Mouse (Mus musculus): Measurements from ENCODE around the gene Mapk9.
A peak's percentile ranks its signal among the peaks of the same experiment; 100 is the strongest.

Gene Mapk9

DNA sequence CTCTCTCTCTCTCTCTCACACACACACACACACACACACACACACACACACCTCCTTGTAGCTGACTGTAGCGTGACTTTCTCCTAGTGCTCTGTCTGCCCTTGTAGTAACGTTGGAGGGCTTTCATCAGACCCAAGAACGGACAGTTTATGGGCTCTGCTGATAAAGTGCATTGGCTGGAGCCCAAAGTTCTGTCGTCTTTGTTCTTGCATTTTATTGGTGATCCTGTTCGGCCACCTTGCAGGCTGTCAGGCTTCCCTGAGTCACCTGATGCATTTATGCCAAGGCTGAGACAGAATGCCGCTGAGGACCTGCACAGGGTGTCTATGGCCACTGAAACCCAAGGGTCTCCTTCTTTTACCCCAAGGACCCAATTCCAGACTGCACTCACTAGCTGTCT, 53.5 kb downstream of the Mapk9 start:
- no peak for DNase-seq

- no peak for DNase-seq
Observed at GRCm38 (mm10) chr11:49900962-49901658, 54.6 kb downstream of the Mapk9 start.

DNA sequence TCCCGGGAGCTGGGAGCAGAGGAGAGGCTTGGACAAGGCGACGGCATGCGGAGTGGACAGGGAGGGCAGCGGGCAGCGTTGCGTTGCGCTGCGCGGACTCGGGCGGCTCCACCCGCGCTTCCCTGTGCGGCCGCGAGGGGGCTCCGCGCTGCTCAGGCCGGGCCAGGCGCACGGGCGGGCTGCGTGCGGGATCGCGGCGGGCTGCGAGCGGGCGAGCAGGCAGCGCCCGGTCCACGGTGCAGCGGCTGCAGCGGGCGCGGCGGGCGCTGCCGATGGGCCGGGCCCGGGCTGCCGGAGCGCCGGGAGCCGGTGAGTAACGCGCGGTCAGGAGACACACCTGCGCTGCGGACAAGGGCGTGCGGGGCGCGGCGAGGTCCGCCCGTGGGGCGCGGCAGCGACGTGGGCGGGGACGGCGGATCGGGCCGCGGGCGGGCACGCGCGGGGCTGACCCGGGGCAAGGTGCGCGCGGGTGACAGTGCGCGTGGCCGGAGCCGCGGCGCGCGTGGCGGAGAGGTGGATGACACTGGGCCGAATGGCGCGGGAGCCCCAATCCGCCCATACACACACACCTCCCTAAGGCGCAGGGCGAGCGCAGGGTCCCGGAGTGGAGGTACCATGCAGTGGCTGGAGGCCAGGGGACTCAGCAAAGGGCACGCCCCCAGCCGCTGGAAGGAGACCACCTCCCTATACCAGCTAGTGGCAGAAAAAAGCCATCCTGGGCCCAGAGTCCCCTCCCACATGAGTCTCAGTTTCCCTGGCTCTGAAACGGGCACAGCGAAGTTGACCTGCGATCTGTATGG, 55.3 kb downstream of the Mapk9 start, which contains the start of gene Rasgef1c:
Rasgef1c (plus strand) TSS at position 177 of the 800 bp plus-strand sequence.
- DNase-seq: peak; percentile 80

- peak; percentile 69 for DNase-seq
Observed at GRCm38 (mm10) chr11:49903333-49903732, 56.8 kb downstream of the Mapk9 start.

DNA sequence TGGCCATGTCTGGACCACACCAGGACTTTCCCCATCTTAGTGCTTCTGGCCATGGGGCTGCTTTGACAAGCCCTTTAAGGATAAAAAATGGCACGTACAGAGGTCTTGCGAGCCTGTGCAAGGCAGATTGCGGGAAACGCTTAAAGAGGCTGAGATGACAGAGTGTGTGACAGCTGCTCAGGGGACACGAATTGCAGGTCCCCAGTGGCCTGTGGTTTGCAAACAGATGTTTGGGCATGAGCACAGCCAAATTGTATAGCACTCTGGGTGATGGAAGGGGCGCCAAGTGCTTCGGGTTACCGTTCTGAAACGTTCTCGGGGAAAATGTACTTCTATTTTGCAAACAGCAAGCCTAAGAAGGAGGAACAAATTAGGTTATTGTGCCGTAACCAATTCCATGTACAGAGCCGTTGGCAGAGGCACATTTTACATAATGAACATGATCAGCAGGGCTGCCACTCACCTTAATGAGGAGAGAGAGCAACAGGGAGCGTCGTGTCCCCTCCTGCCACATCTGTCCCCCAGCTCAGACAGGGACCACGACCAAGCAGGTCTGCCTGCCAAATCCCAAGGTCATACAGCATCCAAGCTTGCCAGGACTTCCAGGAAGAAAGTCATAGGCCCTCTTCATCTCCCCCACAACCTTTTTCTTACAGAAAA, 72.1 kb downstream of the Mapk9 start:
- DNase-seq: peak; percentile 30

DNA sequence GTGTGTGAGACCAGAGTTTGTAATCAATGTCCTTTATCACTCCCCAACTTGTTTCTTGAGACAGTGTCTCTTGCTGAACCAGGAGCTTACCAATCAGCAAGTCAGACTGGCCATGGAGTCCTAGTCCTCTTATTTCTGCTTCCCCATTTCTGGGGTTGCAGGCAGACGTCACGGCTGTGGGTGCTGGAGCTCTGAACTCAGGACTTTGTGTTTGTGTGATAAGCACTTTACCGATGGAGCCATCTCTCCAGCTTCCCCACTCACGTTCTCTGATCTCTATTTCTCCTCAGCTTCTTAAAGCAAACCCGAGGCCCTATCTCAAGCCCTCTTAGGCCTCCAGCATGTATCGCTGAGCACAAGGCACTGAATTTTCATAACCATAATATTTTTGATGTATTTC, 72.8 kb downstream of the Mapk9 start:
- no peak for DNase-seq

DNA sequence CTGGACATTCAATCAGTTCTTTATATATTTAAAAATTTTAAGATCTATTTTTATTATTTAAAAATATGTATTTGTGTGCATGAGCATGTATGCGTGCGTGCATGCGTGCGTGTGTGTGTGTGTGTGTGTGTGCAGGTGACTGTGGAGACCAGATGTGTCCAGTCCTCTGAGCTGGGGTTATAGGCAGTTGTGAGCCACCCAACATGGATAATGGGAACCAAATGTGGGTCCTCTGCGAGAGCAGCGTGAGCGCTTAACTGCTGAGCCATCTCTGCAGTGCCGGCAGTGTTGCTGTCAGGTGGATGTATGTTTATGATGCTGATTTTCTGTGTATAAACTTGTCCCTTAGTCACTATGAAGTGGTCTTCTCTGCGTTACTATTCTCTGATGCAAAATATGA, 77.0 kb downstream of the Mapk9 start:
- DNase-seq: no peak

GRCm38 (mm10) chr11:49926183-49926582, 79.6 kb downstream of the Mapk9 start:
- DNase-seq: no peak

GRCm38 (mm10) chr11:49927169-49927568, 80.6 kb downstream of the Mapk9 start:
- peak; percentile 40 for DNase-seq

DNA sequence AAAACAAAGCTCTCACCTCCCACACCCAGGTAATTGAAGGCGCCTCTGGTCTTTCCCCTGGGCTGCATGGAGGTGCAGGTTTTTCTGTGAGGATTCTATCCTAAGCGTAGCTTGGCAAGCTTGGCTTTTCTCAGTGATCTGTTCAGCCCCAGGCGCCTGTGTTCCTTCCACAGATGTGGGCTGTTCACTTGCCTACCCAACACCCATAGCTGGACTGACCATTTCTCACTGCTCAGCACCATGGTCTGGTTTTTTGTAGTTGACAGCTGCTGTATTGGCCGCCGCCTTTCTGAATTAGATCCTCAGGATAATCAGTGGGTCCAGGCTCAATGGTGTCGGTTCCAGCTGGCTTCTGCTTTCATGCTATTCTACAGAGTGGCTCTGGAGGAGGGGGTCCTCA, 81.1 kb downstream of the Mapk9 start:
- no peak for DNase-seq

DNA sequence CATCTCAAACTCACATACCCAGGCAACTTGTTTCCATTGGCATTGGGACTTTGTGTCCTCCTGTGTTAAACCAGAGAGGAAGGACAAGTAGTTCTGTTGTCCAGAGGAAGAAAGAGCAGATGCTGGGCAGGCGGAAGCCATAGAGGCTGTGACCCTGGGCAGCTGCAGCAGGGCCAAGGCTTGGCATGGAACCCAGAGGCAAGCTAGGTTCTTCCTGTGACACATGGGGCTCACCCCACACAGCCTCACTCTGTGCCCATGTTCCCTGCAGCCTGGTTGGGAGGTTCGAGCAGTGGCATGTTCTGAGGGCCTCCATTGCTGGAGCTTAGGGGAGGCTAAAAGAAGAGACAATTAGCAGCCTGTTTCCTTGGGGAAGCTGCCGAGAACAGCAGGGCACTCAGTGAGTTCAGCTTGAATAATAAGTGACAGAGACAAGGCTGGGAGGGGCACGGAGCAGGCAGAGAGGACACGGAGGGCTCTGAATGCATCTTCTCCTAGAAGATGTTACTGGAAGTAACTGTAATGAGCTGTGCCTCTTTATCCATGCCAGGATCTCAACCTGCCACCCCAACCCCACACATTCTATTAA, 84.6 kb downstream of the Mapk9 start:
- DNase-seq: peak; percentile 49

GRCm38 (mm10) chr11:49931853-49932252, 85.3 kb downstream of the Mapk9 start:
- peak; percentile 66 for DNase-seq

DNA sequence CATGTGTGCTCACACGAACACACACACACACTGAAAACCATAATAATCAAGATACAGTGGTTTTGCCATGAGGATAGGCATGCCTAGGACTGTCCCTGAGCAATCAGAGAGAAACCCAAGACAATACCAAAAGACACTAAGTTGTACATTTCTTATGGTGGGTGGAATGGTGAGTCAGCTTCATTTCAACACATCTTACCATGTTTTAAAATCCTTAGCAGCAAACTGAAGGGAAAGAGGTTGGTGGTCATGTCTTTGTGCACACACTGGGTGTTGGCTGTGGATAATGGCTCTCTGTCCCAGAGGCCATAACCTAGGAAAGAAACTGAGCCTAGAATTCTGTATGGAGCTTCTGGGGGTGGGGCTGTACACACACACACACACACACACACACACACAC, 87.3 kb downstream of the Mapk9 start:
- DNase-seq: no peak

- no peak for DNase-seq
Observed at GRCm38 (mm10) chr11:49934322-49934721, 87.8 kb downstream of the Mapk9 start.
